Mouse (Mus musculus) C2C12 (cell line): Measurements from ENCODE around the gene Gm42878.

Source experiments
- CEBPB ChIP-seq: IDR thresholded peaks from one replicate; pipeline ENCODE4 v1.6.1; 2011; ENCODE audit warnings: low read depth, mild to moderate bottlenecking, control low read depth, moderate library complexity
- CTCF ChIP-seq: IDR thresholded peaks from one replicate; pipeline ENCODE4 v1.5.1; 2011; ENCODE audit not compliant: control insufficient read depth, insufficient read depth, insufficient read length
- FOSL1 ChIP-seq: IDR thresholded peaks from one replicate; pipeline ENCODE4 v1.8.0; 2011; ENCODE audit warnings: mild to moderate bottlenecking, low read length; ENCODE audit not compliant: poor library complexity, insufficient read depth, severe bottlenecking
- MAX ChIP-seq: IDR thresholded peaks from one replicate; pipeline ENCODE4 v1.6.1; 2011; ENCODE audit warnings: mild to moderate bottlenecking, control low read depth
- MYOD1 ChIP-seq: IDR thresholded peaks from one replicate; pipeline ENCODE4 v1.6.1; 2011; ENCODE audit warnings: low read depth; ENCODE audit not compliant: control insufficient read depth, insufficient read length
- MYOG ChIP-seq: IDR thresholded peaks from one replicate; pipeline ENCODE4 v1.6.1; 2011; ENCODE audit not compliant: control insufficient read depth, insufficient read length; ENCODE audit errors: extremely low read depth
- USF1 ChIP-seq: IDR thresholded peaks from one replicate; pipeline ENCODE4 v1.6.1; 2011; ENCODE audit warnings: low read depth, mild to moderate bottlenecking, control low read depth, moderate library complexity

GRCm38 (mm10) chr5:121535116-121535515 is 10.2 kb downstream of the Gm42878 start:
- TF ChIP-seq CTCF, result no peak
- TF ChIP-seq MYOD1, result no peak
- TF ChIP-seq USF1, result no peak
- TF ChIP-seq MAX, result no peak
- no peak for TF ChIP-seq FOSL1
- no peak for TF ChIP-seq MYOG
- TF ChIP-seq CEBPB, result no peak
